Mouse (Mus musculus) lung, postnatal 0 days (tissue): Measurements from ENCODE around the gene Map3k20. TPM values are rescaled to one million over a fixed set of nuclear protein-coding genes. Genes with fewer than 3 reads are reported as not detected.
A peak's percentile ranks its signal among the peaks of the same experiment; 100 is the strongest.

Experiments
- ATAC-seq: fragments of 200-750 bp; cut with Nextera tagmentation; 2 replicates; pipeline ENCODE4 v1.8.0; 2017; ENCODE audit warnings: moderate library complexity
- DNase-seq: peaks from one replicate; pipeline ENCODE4 v3.0.0-alpha.2; 2016; ENCODE audit warnings: low spot score
- H3K27ac ChIP-seq: fragments of 300-500 bp; sonication (generic); 2 replicates; pipeline ENCODE4 v1.5.1; 2014; ENCODE audit warnings: antibody characterized with exemption, mild to moderate bottlenecking, low read length, mixed read lengths
- H3K27me3 ChIP-seq: fragments of 300-500 bp; sonication (generic); replicated peaks from 2 replicates; pipeline ENCODE4 v1.6.1; 2014; ENCODE audit warnings: low read length, mixed read lengths; ENCODE audit not compliant: insufficient read depth
- H3K36me3 ChIP-seq: fragments of 300-500 bp; sonication (generic); 2 replicates; pipeline ENCODE4 v1.6.1; 2014; ENCODE audit warnings: low read length, mixed read lengths; ENCODE audit not compliant: insufficient read depth
- H3K4me1 ChIP-seq: fragments of 300-500 bp; sonication (generic); 2 replicates; pipeline ENCODE4 v1.6.1; 2014; ENCODE audit warnings: antibody characterized with exemption, low read depth, low read length, mixed read lengths; ENCODE audit not compliant: insufficient read depth
- H3K4me2 ChIP-seq: fragments of 300-500 bp; sonication (generic); replicated peaks from 2 replicates; pipeline ENCODE4 v1.6.1; 2014; ENCODE audit warnings: low read depth, mild to moderate bottlenecking, low read length, moderate library complexity, mixed read lengths
- H3K4me3 ChIP-seq: fragments of 300-500 bp; sonication (generic); 2 replicates; pipeline ENCODE4 v1.5.1; 2014; ENCODE audit warnings: low read depth, low read length
- H3K9ac ChIP-seq: fragments of 300-500 bp; sonication (generic); replicated peaks from 2 replicates; pipeline ENCODE4 v1.6.1; 2014; ENCODE audit warnings: low read depth, mild to moderate bottlenecking
- H3K9me3 ChIP-seq: fragments of 300-500 bp; sonication (generic); 2 replicates; pipeline ENCODE4 v1.6.1; 2016; ENCODE audit warnings: low read length, mixed read lengths
- CTCF ChIP-seq: IDR thresholded peaks from 2 replicates; pipeline ENCODE4 v1.5.1; 2016; ENCODE audit warnings: antibody characterized with exemption, mild to moderate bottlenecking
- EP300 ChIP-seq: IDR thresholded peaks from 2 replicates; pipeline ENCODE4 v1.6.1; 2016; ENCODE audit warnings: antibody characterized with exemption, mild to moderate bottlenecking, control low read depth
- WGBS: fragments of 180-500 bp; shearing (Covaris S2); extraction: QIAGEN DNeasy Blood & Tissue Kit; methylation state at CpG from one replicate; pipeline ENCODE4 v1.1.7; 2014; 5-methylcytosine and 5-hydroxymethylcytosine counted together
- polyA plus RNA-seq: library from polyadenylated mRNA; unstranded; fragments of >200 nt; fragmentation: Nextera tagmentation; extraction: Ambion mirVana; gene quantifications from 2 replicates; pipeline ENCODE4 v1.2.1, GENCODE M21; 2015

The Map3k20 gene
- polyA plus RNA-seq, 1 experiment from 2014 or later: 18.5 TPM

DNA sequence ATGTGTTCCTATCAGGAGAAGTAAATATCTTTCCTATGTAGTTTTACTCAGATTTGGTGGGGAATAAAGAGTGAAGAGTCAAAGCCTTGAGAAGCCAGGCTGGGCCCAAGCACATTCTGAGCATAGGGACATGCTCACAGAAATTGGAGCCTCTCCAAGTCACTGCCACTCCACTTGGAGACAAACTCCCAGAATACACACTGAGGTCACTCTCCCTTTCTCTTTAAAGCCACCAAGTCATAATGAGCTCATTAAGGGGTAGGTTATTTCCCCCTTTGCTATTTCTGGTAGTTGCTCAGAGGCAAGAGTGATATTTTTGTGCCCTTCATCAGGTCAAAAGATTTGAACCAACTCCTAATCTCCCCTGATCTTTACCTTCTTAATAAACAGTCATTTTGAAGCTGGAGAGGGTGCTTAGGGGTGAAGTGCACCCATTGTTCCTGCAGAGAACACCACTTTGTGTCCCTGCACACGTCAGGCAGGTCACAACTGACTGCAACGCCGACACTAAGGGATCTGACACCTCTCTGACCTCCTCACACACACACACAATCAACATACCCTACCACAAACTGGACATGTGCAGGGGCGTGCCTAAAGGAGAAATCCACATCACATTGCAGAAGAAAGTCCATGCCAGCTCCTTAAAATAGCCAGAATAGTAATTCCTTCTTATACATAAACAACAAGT is 15.6 kb upstream of the Map3k20 start:
- 48% methylated on average over 4 of the region's 4 CpGs for WGBS
- H3K9ac ChIP-seq: no peak overlapping the region
- H3K4me3 ChIP-seq: no peak overlapping the region
- DNase-seq (peak; percentile 80), ATAC-seq (peak; percentile 93)
- H3K4me1 ChIP-seq: no peaks in the 10 kb centered on the region
- H3K4me2 ChIP-seq: no peak overlapping the region
- H3K9me3 ChIP-seq: no peaks in the 10 kb centered on the region
- no peaks in the 10 kb centered on the region for H3K27me3 ChIP-seq
- TF ChIP-seq EP300: 0 out of 2 replicates have a peak, but pooled peaks have one; percentile 21
- no peak for TF ChIP-seq CTCF
- H3K36me3 ChIP-seq: no peaks in the 10 kb centered on the region
- H3K27ac ChIP-seq: no peak overlapping the region

DNA sequence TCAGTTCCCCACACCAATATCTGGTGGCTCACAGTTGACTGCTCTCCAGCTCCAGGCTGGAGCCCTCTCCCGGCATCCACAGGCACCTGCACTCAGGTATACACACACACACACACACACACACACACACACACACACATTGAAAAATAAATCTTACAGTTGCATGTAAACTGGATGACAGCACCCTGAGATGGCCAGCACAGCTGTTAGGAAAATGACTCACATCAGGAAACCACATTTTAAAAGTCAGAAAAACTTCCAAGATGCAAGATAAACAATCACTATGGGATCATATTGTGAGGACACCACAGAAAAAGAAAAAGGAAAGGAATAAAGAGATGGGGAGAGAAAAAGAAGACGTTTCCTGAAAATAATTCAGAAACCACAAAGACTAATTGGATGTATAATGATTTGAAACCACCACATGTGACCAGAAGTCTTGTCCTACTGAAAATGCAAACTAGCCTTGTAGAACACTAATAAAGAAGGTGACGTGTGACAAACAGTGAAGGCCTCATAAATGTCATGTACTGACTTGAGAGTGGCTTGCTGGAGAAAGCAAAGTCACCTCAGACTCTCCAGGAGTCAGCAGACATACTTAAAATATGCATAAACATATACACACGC is 7.1 kb upstream of the Map3k20 start:
- Histone ChIP-seq H3K27ac (no peak overlapping the region), H3K9ac (no peak overlapping the region), H3K27me3 (no peaks in the 10 kb centered on the region), H3K9me3 (no peaks in the 10 kb centered on the region), H3K4me3 (no peak overlapping the region), H3K4me1 (no peaks in the 10 kb centered on the region), H3K36me3 (no peaks in the 10 kb centered on the region), H3K4me2 (no peak overlapping the region)
- ATAC-seq (no peak), DNase-seq (no peak)
- WGBS: 66% methylated on average over 4 of the region's 4 CpGs
- TF ChIP-seq EP300 (no peak), CTCF (no peak)

DNA sequence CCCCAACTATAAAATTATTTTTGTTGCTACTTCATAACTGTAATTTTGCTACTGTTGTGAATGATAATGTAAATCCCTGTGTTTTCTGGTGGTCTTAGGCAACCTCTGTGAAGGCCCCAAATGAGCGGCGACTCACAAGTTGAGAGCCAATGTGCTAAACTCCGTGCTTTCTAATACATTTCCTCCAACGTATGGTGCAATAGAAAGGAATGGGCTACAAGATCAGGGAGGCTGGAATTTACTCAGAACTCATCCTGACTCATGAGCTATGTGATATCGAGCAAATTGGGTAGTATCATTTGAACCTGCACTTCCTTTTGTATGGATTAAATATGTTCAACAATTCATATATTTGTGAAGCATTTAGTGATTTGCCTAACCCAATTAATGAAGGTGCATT is 4.9 kb upstream of the Map3k20 start:
- DNase-seq (no peak), ATAC-seq (no peak)
- Histone ChIP-seq H3K36me3 (no peaks in the 10 kb centered on the region), H3K9ac (no peak overlapping the region), H3K4me1 (no peaks in the 10 kb centered on the region), H3K9me3 (no peaks in the 10 kb centered on the region), H3K27ac (no peak overlapping the region), H3K4me2 (no peak overlapping the region), H3K27me3 (no peaks in the 10 kb centered on the region), H3K4me3 (no peak overlapping the region)
- 86% methylated on average over 5 of the region's 5 CpGs for WGBS
- no peak for TF ChIP-seq CTCF
- TF ChIP-seq EP300: no peak

DNA sequence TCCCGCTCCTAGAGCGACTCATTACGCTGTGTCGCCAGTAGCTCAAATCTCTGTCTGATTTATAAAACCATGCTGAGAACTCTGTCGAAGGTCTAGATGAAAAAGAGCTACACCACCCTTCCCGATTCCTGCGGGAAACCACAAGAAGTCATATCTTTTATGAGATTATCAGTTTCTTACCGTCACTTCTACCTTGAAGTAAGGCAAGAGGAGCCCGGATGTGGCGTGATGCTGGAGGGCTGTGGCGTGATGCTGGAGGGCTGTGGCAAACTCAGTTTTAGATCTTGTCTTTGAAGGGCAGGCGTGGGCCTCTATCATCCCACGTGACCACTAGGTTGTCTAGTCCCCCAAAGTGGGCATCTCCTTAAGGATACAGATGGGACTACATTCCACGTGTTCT is 3.5 kb upstream of the Map3k20 start:
- no peak overlapping the region for H3K27ac ChIP-seq
- DNase-seq (no peak), ATAC-seq (no peak)
- TF ChIP-seq EP300 (no peak), CTCF (no peak)
- H3K4me2 ChIP-seq: no peak overlapping the region
- H3K9ac ChIP-seq: no peak overlapping the region
- no peaks in the 10 kb centered on the region for H3K36me3 ChIP-seq
- no peaks in the 10 kb centered on the region for H3K9me3 ChIP-seq
- H3K4me1 ChIP-seq: no peaks in the 10 kb centered on the region
- H3K4me3 ChIP-seq: no peak overlapping the region
- no peaks in the 10 kb centered on the region for H3K27me3 ChIP-seq
- 91% methylated on average over 14 of the region's 14 CpGs for WGBS

DNA sequence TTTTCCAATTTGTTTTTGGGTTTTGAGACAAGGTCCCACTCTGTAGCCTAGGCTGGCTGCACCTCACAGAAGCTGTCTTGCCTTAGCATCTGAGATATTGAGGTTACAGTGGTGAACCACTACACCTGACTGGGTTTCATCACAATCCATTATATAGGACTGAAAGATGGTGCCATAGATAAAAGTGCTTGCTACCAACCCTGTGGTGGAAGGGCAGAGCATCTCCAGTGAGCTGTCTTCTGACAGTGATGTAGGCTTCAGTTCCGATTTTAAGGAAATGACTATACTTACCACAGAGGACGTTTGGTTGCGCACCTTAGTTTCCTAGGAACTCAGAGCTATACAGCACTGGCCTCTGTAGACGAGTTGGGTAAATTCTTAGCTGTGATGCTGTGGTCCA is 2.7 kb upstream of the Map3k20 start:
- Histone ChIP-seq H3K9me3 (no peaks in the 10 kb centered on the region), H3K36me3 (no peaks in the 10 kb centered on the region), H3K27ac (no peak overlapping the region), H3K9ac (no peak overlapping the region), H3K27me3 (no peaks in the 10 kb centered on the region), H3K4me2 (no peak overlapping the region), H3K4me1 (peaks cover 6% of the 10 kb centered on the region; the same call in 1 of the 2 replicates), H3K4me3 (no peak overlapping the region)
- ATAC-seq (no peak), DNase-seq (no peak)
- TF ChIP-seq CTCF: no peak
- 70% methylated on average over 4 of the region's 4 CpGs for WGBS

DNA sequence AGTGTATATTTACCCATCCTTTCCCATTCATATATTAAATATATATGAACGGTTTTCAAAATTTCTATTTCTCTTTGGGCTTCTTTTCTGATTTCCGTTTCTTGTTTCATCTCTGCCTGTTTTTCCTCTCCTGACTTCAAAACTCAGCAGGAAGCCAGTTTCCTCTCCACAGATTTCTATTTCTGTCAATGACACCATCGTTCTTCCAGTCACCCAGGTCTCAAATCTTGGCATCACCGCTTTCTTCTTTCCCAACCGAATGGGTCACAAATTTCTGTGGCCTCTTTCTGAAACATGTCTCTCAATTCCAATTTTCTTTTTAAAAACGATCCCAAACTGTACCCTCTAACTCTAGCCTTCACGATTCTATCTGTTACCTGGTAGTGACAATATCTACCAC is 748 bp upstream of the Map3k20 start:
- peaks cover 14% of the 10 kb centered on the region for H3K4me1 ChIP-seq
- H3K4me2 ChIP-seq: no peak overlapping the region
- DNase-seq (no peak), ATAC-seq (no peak)
- 58% methylated on average over 7 of the region's 7 CpGs for WGBS
- H3K9ac ChIP-seq: no peak overlapping the region
- TF ChIP-seq EP300: no peak
- TF ChIP-seq CTCF: no peak
- H3K36me3 ChIP-seq: no peaks in the 10 kb centered on the region
- H3K27me3 ChIP-seq: no peaks in the 10 kb centered on the region
- H3K27ac ChIP-seq: no peak overlapping the region
- H3K9me3 ChIP-seq: no peaks in the 10 kb centered on the region
- H3K4me3 ChIP-seq: no peak overlapping the region
